Comparison of ENCODE assay signal across 8 mouse cellular contexts in genomic region chr19:31082662-31083429, GRCm38 (mm10). TPM values are rescaled to one million over a fixed set of nuclear protein-coding genes. Genes with fewer than 3 reads are reported as not detected.
A peak's percentile ranks its signal among the peaks of the same experiment; 100 is the strongest.
DNase-seq lines count a peak whose midpoint lies in the region; ATAC-seq and TF ChIP-seq lines count a peak whose summit lies in the region.

TSS of gene Cstf2t (plus strand) at chr19:31082837.

- TF ChIP-seq CTCF in gastrocnemius, adult 2 months (IDR thresholded peaks at IDR 0.05), result no peak
- no peak for TF ChIP-seq CTCF in hindbrain, postnatal 0 days (IDR thresholded peaks at IDR 0.05; ENCODE audit: low read depth)
- TF ChIP-seq CTCF in left cerebral cortex, adult 2 months (IDR thresholded peaks at IDR 0.05), result no peak

- peak within 1 kb of the TSS; percentile 77 for H3K4me2 ChIP-seq in hindbrain, postnatal 0 days (ENCODE audit: low read depth, low read length)

- peak; percentile 99 for ATAC-seq in common myeloid progenitor, adult 5-6 weeks (replicated peaks; ENCODE audit: low read depth, poor library complexity, severe bottlenecking)
- peak; percentile 100 for ATAC-seq in hindbrain, postnatal 0 days
- ATAC-seq in megakaryocyte, adult 5-6 weeks (ENCODE audit: poor library complexity, severe bottlenecking), result peak; percentile 97

- 3% methylated on average over 56 of the region's 56 CpGs for WGBS in hindbrain, postnatal 0 days

- H3K27ac ChIP-seq in gastrocnemius, adult 2 months, result peak within 1 kb of the TSS; percentile 97
- peak within 1 kb of the TSS; percentile 85 for H3K27ac ChIP-seq in hindbrain, postnatal 0 days
- H3K27ac ChIP-seq in left cerebral cortex, adult 2 months, result peak within 1 kb of the TSS; percentile 90

- peaks cover 10% of the 10 kb centered on the region; the same call in 1 of the 2 replicates for H3K36me3 ChIP-seq in hindbrain, postnatal 0 days (ENCODE audit: insufficient read depth, low read length)

- peaks cover 17% of the 10 kb centered on the region; the same call in 1 of the 2 replicates for H3K4me1 ChIP-seq in hindbrain, postnatal 0 days (ENCODE audit: insufficient read depth, low read length)

- DNase-seq in ZHBTc4 (ENCODE audit: low read depth, low spot score), result peak; percentile 99
- peak; percentile 99 for DNase-seq in gastrocnemius, adult 2 months
- DNase-seq in hindbrain, postnatal 0 days (ENCODE audit: low spot score), result peak; percentile 99
- DNase-seq in left cerebral cortex, adult 2 months (ENCODE audit: extremely low spot score in 1 of 2, low spot score in 2 of 2), result peak; percentile 99
- peak; percentile 100 for DNase-seq in right cerebral cortex, adult 2 months (ENCODE audit: low spot score in 2 of 2)
- peak; percentile 100 for DNase-seq in urinary bladder, postnatal 14 days (ENCODE audit: low spot score)

- intact Hi-C loops in gastrocnemius, adult 2 months (cut with DNase I), result no loop called here
- intact Hi-C loops in left cerebral cortex, adult 2 months (cut with DNase I), result loop anchor here (2.0 to 5.0 kb wide), 2 partner anchors 241 to 582 kb away; no protein-coding TSS in a partner anchor

- peak within 1 kb of the TSS; percentile 85 for H3K4me3 ChIP-seq in gastrocnemius, adult 2 months
- H3K4me3 ChIP-seq in hindbrain, postnatal 0 days (ENCODE audit: low read length), result peak within 1 kb of the TSS; percentile 64
- H3K4me3 ChIP-seq in left cerebral cortex, adult 2 months, result peak within 1 kb of the TSS; percentile 83

- H3K9ac ChIP-seq in hindbrain, postnatal 0 days (replicated peaks; ENCODE audit: low read length), result peak within 1 kb of the TSS; percentile 58

- no peaks in the 10 kb centered on the region for H3K9me3 ChIP-seq in hindbrain, postnatal 0 days (ENCODE audit: low read length)

- no peaks in the 10 kb centered on the region for H3K27me3 ChIP-seq in hindbrain, postnatal 0 days (ENCODE audit: insufficient read depth, low read length)

RNA-seq across cellular contexts. Expression of gene Cstf2t, which starts in this region (rescaled TPM):
- total RNA-seq in common myeloid progenitor, adult 5-6 weeks (2017), result 28.4 and 29.5 TPM in 2 replicates
- 10 to 100 TPM; 17.0 to 22.1 TPM for total RNA-seq in gastrocnemius, adult 2 months (2021)
- total RNA-seq in hindbrain, postnatal 0 days (2014; rRNA removed), result 58.1 and 70.8 TPM in 2 replicates
- 52.1 and 53.5 TPM in 2 replicates for polyA plus RNA-seq in hindbrain, postnatal 0 days (2015; fragmentation: Nextera tagmentation; extraction: Ambion mirVana)
- 10 to 100 TPM; 64.3 to 68.6 TPM for total RNA-seq in left cerebral cortex, adult 2 months (2021)
- total RNA-seq in megakaryocyte, adult 5-6 weeks (2015), result 21.2 and 24.0 TPM in 2 replicates
- 30.8 and 31.8 TPM in 2 replicates for total RNA-seq in megakaryocyte, adult 5-6 weeks (2017)

Comparison
In these comparisons a context has a peak if more than half of its experiments do, and no peak if none do; other contexts are left out.
1. Peak in every context shown above with its lines: DNase-seq, ATAC-seq, H3K4me3 ChIP-seq and H3K27ac ChIP-seq.